Mouse (Mus musculus) layer of hippocampus, adult 9-11 months (tissue): ENCODE data around the gene Krtap12-1.
"Not testable (repeated sequence)": the region's sequence is repeated elsewhere in the genome, so short reads cannot be mapped to it uniquely, and the experiment has no call there.

ENCODE experiments used
- DNase-seq: peaks from one replicate; pipeline ENCODE4 v3.0.0; 2022

The Krtap12-1 gene

GRCm38 (mm10) chr10:77750686-77751085, 30.3 kb downstream of the Krtap12-1 start:
- not testable (repeated sequence) for DNase-seq

DNA sequence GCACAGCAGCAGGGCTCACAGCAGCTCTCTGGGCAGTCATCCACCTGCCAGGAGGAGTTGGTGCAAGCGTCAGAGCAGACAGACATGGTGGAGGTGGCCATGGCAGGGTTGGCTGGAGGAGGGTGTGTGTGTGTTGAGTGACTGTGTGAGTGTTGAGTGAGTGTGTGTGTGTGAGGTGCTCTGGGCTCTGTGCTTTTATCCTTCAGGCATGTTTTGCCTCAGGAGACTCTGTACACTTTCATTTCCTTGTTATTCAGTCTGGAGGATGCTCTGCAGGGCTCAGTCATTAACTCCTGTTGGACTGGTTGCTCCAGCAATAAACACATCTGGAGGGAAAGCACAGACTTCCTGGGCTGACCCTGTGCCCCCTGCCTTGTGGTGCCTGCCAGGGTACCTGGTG, 30.9 kb downstream of the Krtap12-1 start, which contains the start of gene Gm9736:
Gene Gm9736, minus strand, starts transcription at position 101 of the 400 bp plus-strand sequence.
- not testable (repeated sequence) for DNase-seq

DNA sequence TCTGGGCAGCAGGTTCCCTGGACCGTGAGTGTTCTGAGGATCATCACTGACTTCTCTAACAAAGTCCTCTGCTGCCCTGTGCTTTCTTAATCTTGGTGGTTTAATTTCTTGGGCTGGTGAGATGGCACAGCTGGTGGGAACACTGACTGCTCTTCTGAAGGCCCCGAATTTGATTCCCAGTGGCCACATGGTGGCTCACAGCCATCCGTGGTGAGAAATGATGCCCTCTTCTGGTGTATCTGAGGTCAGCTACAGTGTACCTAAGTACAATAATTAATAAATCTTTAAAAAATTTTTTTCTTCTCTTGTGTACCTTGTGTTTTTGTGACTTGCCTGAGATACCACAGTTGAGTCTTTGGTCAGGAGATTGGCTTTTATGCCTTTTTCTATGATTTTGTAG, 31.9 kb downstream of the Krtap12-1 start:
- not testable (repeated sequence) for DNase-seq

DNA sequence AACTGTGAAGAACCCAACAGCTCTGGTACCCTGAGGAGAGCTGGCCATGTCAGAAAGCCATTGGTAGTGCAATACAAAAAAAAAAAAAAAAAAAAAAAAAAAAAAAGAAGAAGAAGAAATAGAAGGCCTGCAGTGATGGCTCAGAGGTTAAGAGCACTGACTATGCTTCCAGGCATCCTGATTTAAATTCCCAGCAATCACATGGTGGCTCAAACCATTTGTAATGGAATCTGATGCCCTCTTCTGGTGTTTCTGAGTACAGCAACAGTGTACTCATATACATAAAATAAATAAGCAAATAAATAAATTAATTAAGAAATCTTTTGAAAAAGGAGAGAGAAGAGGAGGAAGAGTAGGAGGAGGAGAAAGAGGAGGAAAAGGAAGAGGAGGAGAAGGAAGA, 33.0 kb downstream of the Krtap12-1 start:
- DNase-seq = no peak

DNA sequence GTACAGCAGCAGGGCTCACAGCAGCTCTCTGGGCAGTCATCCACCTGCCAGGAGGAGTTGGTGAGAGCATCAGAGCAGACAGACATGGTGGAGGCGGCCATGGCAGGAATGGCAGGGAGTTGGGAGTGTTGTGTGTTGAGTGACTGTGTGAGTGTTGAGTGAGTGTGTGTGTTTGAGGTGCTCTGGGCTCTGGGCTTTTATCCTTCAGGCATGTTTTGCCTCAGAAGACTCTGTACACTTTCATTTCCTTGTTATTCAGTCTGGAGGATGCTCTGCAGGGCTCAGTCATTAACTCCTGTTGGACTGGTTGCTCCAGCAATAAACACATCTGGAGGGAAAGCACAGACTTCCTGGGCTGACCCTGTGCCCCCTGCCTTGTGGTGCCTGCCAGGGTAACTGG, 39.2 kb downstream of the Krtap12-1 start, which contains the start of gene Gm3233:
Gene Gm3233, minus strand, starts transcription at position 101 of the 400 bp plus-strand sequence.
- DNase-seq = not testable (repeated sequence)

GRCm38 (mm10) chr10:77769727-77770126, 49.3 kb downstream of the Krtap12-1 start:
- DNase-seq = no peak
